Mouse (Mus musculus): Measurements from ENCODE around the gene Tnf. TPM values are rescaled to one million over a fixed set of nuclear protein-coding genes. Genes with fewer than 3 reads are reported as not detected.

Tnf gene
- polyA plus RNA-seq, 1 experiment from 2014 or later, result not detected

GRCm38 (mm10) chr17:35190096-35190495 lies 11.7 kb downstream of the Tnf start:
- no peak overlapping the region for H3K4me2 ChIP-seq (ENCODE audit: low read length)
- no peak overlapping the region for H3K4me3 ChIP-seq (ENCODE audit: control insufficient read depth in 1 of 2, insufficient read depth in 1 of 2, low read depth in 1 of 2, low read length in 2 of 2)
- no peak overlapping the region for H3K9ac ChIP-seq (ENCODE audit: low read length)
- peaks cover 0 to 3% of the 10 kb centered on the region in 2 experiments; a peak in 2 of 4 replicates for H3K4me1 ChIP-seq (ENCODE audit: control insufficient read depth in 2 of 2, insufficient read depth in 2 of 2, low read length in 2 of 2)
- H3K27me3 ChIP-seq (ENCODE audit: control insufficient read depth, insufficient read depth, low read length), result peaks cover 18% of the 10 kb centered on the region
- H3K36me3 ChIP-seq (ENCODE audit: control insufficient read depth, insufficient read depth, low read length), result no peaks in the 10 kb centered on the region
- WGBS, result 60% methylated on average over 4 of the region's 4 CpGs
- H3K27ac ChIP-seq (replicated peaks in 1 of 2; ENCODE audit: control insufficient read depth in 1 of 2, insufficient read depth in 1 of 2, low read depth in 2 of 2, low read length in 2 of 2), result no peak overlapping the region
- ATAC-seq (ENCODE audit: insufficient number of reproducible peaks, insufficient read depth, low FRiP score, low read depth), result no peak
- no peaks in the 10 kb centered on the region for H3K9me3 ChIP-seq (ENCODE audit: control insufficient read depth, low read length)

- Histone ChIP-seq H3K27me3 (ENCODE audit: control insufficient read depth, insufficient read depth, low read length) (peaks cover 9% of the 10 kb centered on the region), H3K4me1 (ENCODE audit: control insufficient read depth in 2 of 2, insufficient read depth in 2 of 2, low read length in 2 of 2) (peaks cover 0 to 3% of the 10 kb centered on the region in 2 experiments; a peak in 2 of 4 replicates), H3K4me2 (ENCODE audit: low read length) (no peak overlapping the region), H3K9me3 (ENCODE audit: control insufficient read depth, low read length) (no peaks in the 10 kb centered on the region), H3K4me3 (ENCODE audit: control insufficient read depth in 1 of 2, insufficient read depth in 1 of 2, low read depth in 1 of 2, low read length in 2 of 2) (no peak overlapping the region), H3K27ac (replicated peaks in 1 of 2; ENCODE audit: control insufficient read depth in 1 of 2, insufficient read depth in 1 of 2, low read depth in 2 of 2, low read length in 2 of 2) (no peak overlapping the region), H3K36me3 (ENCODE audit: control insufficient read depth, insufficient read depth, low read length) (no peaks in the 10 kb centered on the region), H3K9ac (ENCODE audit: low read length) (no peak overlapping the region)
- no peak for ATAC-seq (ENCODE audit: insufficient number of reproducible peaks, insufficient read depth, low FRiP score, low read depth)
- WGBS, result 41% methylated on average over 1 of the region's 1 CpGs
Observed at GRCm38 (mm10) chr17:35189186-35189585, 12.6 kb downstream of the Tnf start.

- ATAC-seq (ENCODE audit: insufficient number of reproducible peaks, insufficient read depth, low FRiP score, low read depth), result no peak
- 70% methylated on average over 7 of the region's 7 CpGs for WGBS
- Histone ChIP-seq H3K36me3 (ENCODE audit: control insufficient read depth, insufficient read depth, low read length) (no peaks in the 10 kb centered on the region), H3K4me3 (ENCODE audit: control insufficient read depth in 1 of 2, insufficient read depth in 1 of 2, low read depth in 1 of 2, low read length in 2 of 2) (no peak within 1 kb of the TSS), H3K4me2 (ENCODE audit: low read length) (no peak within 1 kb of the TSS), H3K4me1 (ENCODE audit: control insufficient read depth in 2 of 2, insufficient read depth in 2 of 2, low read length in 2 of 2) (peaks cover 0 to 3% of the 10 kb centered on the region in 2 experiments; a peak in 2 of 4 replicates), H3K27ac (replicated peaks in 1 of 2; ENCODE audit: control insufficient read depth in 1 of 2, insufficient read depth in 1 of 2, low read depth in 2 of 2, low read length in 2 of 2) (no peak within 1 kb of the TSS), H3K27me3 (ENCODE audit: control insufficient read depth, insufficient read depth, low read length) (no peaks in the 10 kb centered on the region), H3K9me3 (ENCODE audit: control insufficient read depth, low read length) (no peaks in the 10 kb centered on the region), H3K9ac (ENCODE audit: low read length) (no peak within 1 kb of the TSS)
Observed at GRCm38 (mm10) chr17:35187959-35188610, 13.7 kb downstream of the Tnf start, which contains the start of gene Lst1. TSS of gene Lst1 (minus strand) at chr17:35188439.

- Histone ChIP-seq H3K4me1 (ENCODE audit: control insufficient read depth in 2 of 2, insufficient read depth in 2 of 2, low read length in 2 of 2) (peaks cover 0 to 3% of the 10 kb centered on the region in 2 experiments; a peak in 2 of 4 replicates), H3K4me2 (ENCODE audit: low read length) (no peak overlapping the region), H3K9me3 (ENCODE audit: control insufficient read depth, low read length) (no peaks in the 10 kb centered on the region), H3K36me3 (ENCODE audit: control insufficient read depth, insufficient read depth, low read length) (no peaks in the 10 kb centered on the region), H3K4me3 (ENCODE audit: control insufficient read depth in 1 of 2, insufficient read depth in 1 of 2, low read depth in 1 of 2, low read length in 2 of 2) (no peak overlapping the region), H3K9ac (ENCODE audit: low read length) (no peak overlapping the region), H3K27me3 (ENCODE audit: control insufficient read depth, insufficient read depth, low read length) (no peaks in the 10 kb centered on the region), H3K27ac (replicated peaks in 1 of 2; ENCODE audit: control insufficient read depth in 1 of 2, insufficient read depth in 1 of 2, low read depth in 2 of 2, low read length in 2 of 2) (no peak overlapping the region)
- WGBS, result 66% methylated on average over 4 of the region's 4 CpGs
- ATAC-seq (ENCODE audit: insufficient number of reproducible peaks, insufficient read depth, low FRiP score, low read depth), result no peak
Observed at GRCm38 (mm10) chr17:35187345-35187744, 14.5 kb downstream of the Tnf start.

GRCm38 (mm10) chr17:35186681-35187080 lies 15.1 kb downstream of the Tnf start:
- Histone ChIP-seq H3K27me3 (ENCODE audit: control insufficient read depth, insufficient read depth, low read length) (no peaks in the 10 kb centered on the region), H3K9ac (ENCODE audit: low read length) (peak overlapping the region; percentile 54; the same call in 1 of the 2 replicates), H3K9me3 (ENCODE audit: control insufficient read depth, low read length) (no peaks in the 10 kb centered on the region), H3K4me3 (ENCODE audit: control insufficient read depth in 1 of 2, insufficient read depth in 1 of 2, low read depth in 1 of 2, low read length in 2 of 2) (peak overlapping the region; percentile 17 to 49; a peak in 3 of 4 replicates), H3K36me3 (ENCODE audit: control insufficient read depth, insufficient read depth, low read length) (no peaks in the 10 kb centered on the region), H3K4me2 (ENCODE audit: low read length) (peak overlapping the region; percentile 70), H3K4me1 (ENCODE audit: control insufficient read depth in 2 of 2, insufficient read depth in 2 of 2, low read length in 2 of 2) (peaks cover 0 to 3% of the 10 kb centered on the region in 2 experiments; a peak in 2 of 4 replicates), H3K27ac (replicated peaks in 1 of 2; ENCODE audit: control insufficient read depth in 1 of 2, insufficient read depth in 1 of 2, low read depth in 2 of 2, low read length in 2 of 2) (peak overlapping the region in 1 of 2 experiments; percentile 57; a peak in 2 of 4 replicates)
- no peak for ATAC-seq (ENCODE audit: insufficient number of reproducible peaks, insufficient read depth, low FRiP score, low read depth)
- WGBS, result 1% methylated on average over 4 of the region's 4 CpGs

GRCm38 (mm10) chr17:35185639-35186611 lies 15.9 kb downstream of the Tnf start:
- ATAC-seq (ENCODE audit: insufficient number of reproducible peaks, insufficient read depth, low FRiP score, low read depth), result no peak
- no peaks in the 10 kb centered on the region for H3K9me3 ChIP-seq (ENCODE audit: control insufficient read depth, low read length)
- 4% methylated on average over 18 of the region's 18 CpGs for WGBS
- peak overlapping the region; percentile 70 for H3K4me2 ChIP-seq (ENCODE audit: low read length)
- H3K9ac ChIP-seq (ENCODE audit: low read length), result peak overlapping the region; percentile 54
- H3K4me1 ChIP-seq (ENCODE audit: control insufficient read depth in 2 of 2, insufficient read depth in 2 of 2, low read length in 2 of 2), result peaks cover 0 to 3% of the 10 kb centered on the region in 2 experiments; a peak in 2 of 4 replicates
- peak overlapping the region; percentile 44 to 49 for H3K4me3 ChIP-seq (ENCODE audit: control insufficient read depth in 1 of 2, insufficient read depth in 1 of 2, low read depth in 1 of 2, low read length in 2 of 2)
- no peaks in the 10 kb centered on the region for H3K27me3 ChIP-seq (ENCODE audit: control insufficient read depth, insufficient read depth, low read length)
- peak overlapping the region; percentile 17 to 57 for H3K27ac ChIP-seq (replicated peaks in 1 of 2; ENCODE audit: control insufficient read depth in 1 of 2, insufficient read depth in 1 of 2, low read depth in 2 of 2, low read length in 2 of 2)
- H3K36me3 ChIP-seq (ENCODE audit: control insufficient read depth, insufficient read depth, low read length), result no peaks in the 10 kb centered on the region

- no peak overlapping the region for H3K4me2 ChIP-seq (ENCODE audit: low read length)
- H3K27me3 ChIP-seq (ENCODE audit: control insufficient read depth, insufficient read depth, low read length), result no peaks in the 10 kb centered on the region
- ATAC-seq (ENCODE audit: insufficient number of reproducible peaks, insufficient read depth, low FRiP score, low read depth), result no peak
- 76% methylated on average over 5 of the region's 5 CpGs for WGBS
- H3K9ac ChIP-seq (ENCODE audit: low read length), result no peak overlapping the region
- H3K27ac ChIP-seq (replicated peaks in 1 of 2; ENCODE audit: control insufficient read depth in 1 of 2, insufficient read depth in 1 of 2, low read depth in 2 of 2, low read length in 2 of 2), result no peak overlapping the region
- no peaks in the 10 kb centered on the region for H3K9me3 ChIP-seq (ENCODE audit: control insufficient read depth, low read length)
- no peak overlapping the region for H3K4me3 ChIP-seq (ENCODE audit: control insufficient read depth in 1 of 2, insufficient read depth in 1 of 2, low read depth in 1 of 2, low read length in 2 of 2)
- H3K4me1 ChIP-seq (ENCODE audit: control insufficient read depth in 2 of 2, insufficient read depth in 2 of 2, low read length in 2 of 2), result no peaks in the 10 kb centered on the region
- H3K36me3 ChIP-seq (ENCODE audit: control insufficient read depth, insufficient read depth, low read length), result no peaks in the 10 kb centered on the region
Observed at GRCm38 (mm10) chr17:35180093-35180492, 21.7 kb downstream of the Tnf start.

All from heart, embryonic 14.5 days (tissue).